Mouse (Mus musculus): ENCODE measurements around the gene Nlgn2.

The Nlgn2 gene

GRCm38 (mm10) chr11:69795983-69796435, 41.6 kb downstream of the Nlgn2 start:
- DNase-seq (ENCODE audit: low read depth, low spot score) = no peak

- peak; percentile 99 for DNase-seq (ENCODE audit: low read depth, low spot score)
Observed at GRCm38 (mm10) chr11:69795168-69795982, 42.2 kb downstream of the Nlgn2 start, which contains the start of gene Chrnb1. Chrnb1 (minus strand) TSS chr11:69795943.

- no peak for DNase-seq (ENCODE audit: low read depth, low spot score)
Observed at GRCm38 (mm10) chr11:69793429-69793828, 44.2 kb downstream of the Nlgn2 start.

GRCm38 (mm10) chr11:69791420-69791819, 46.2 kb downstream of the Nlgn2 start:
- DNase-seq (ENCODE audit: low read depth, low spot score) = no peak

- no peak for DNase-seq (ENCODE audit: low read depth, low spot score)
Observed at GRCm38 (mm10) chr11:69789431-69789830, 48.2 kb downstream of the Nlgn2 start.

- DNase-seq (ENCODE audit: low read depth, low spot score) = peak; percentile 59
Observed at GRCm38 (mm10) chr11:69787306-69787705, 50.3 kb downstream of the Nlgn2 start.

- DNase-seq (ENCODE audit: low read depth, low spot score) = peak; percentile 85
Observed at GRCm38 (mm10) chr11:69784793-69785272, 52.8 kb downstream of the Nlgn2 start.

GRCm38 (mm10) chr11:69781828-69782227, 55.8 kb downstream of the Nlgn2 start:
- DNase-seq (ENCODE audit: low read depth, low spot score) = peak; percentile 87

GRCm38 (mm10) chr11:69778985-69779384, 58.6 kb downstream of the Nlgn2 start:
- DNase-seq (ENCODE audit: low read depth, low spot score) = no peak

GRCm38 (mm10) chr11:69778258-69778982, 59.2 kb downstream of the Nlgn2 start:
- DNase-seq (ENCODE audit: low read depth, low spot score) = no peak

- DNase-seq (ENCODE audit: low read depth, low spot score) = no peak
Observed at GRCm38 (mm10) chr11:69777504-69778257, 59.9 kb downstream of the Nlgn2 start.

- DNase-seq (ENCODE audit: low read depth, low spot score) = no peak
Observed at GRCm38 (mm10) chr11:69776488-69776887, 61.1 kb downstream of the Nlgn2 start.

- no peak for DNase-seq (ENCODE audit: low read depth, low spot score)
Observed at GRCm38 (mm10) chr11:69775716-69776115, 61.9 kb downstream of the Nlgn2 start.

GRCm38 (mm10) chr11:69774961-69775360, 62.6 kb downstream of the Nlgn2 start:
- no peak for DNase-seq (ENCODE audit: low read depth, low spot score)
